Mouse (Mus musculus) brown adipose tissue, adult 24 weeks (tissue): ENCODE measurements at regions not wholly inside any gene's neighbourhood (a gene's known extent, or its start where the extent isn't known, plus 50 kb on each side); places are given as distances from the start of the nearest gene placed in this dataset.

Source experiments
- H3K27ac ChIP-seq: fragments of 200-500 bp; replicated peaks from 2 replicates; pipeline ENCODE4 v1.5.1; 2012; ENCODE audit warnings: low read depth, mild to moderate bottlenecking, low read length
- H3K4me1 ChIP-seq: fragments of 200-500 bp; 2 replicates; pipeline ENCODE4 v1.6.1; 2012; ENCODE audit warnings: low read length, mixed read lengths; ENCODE audit not compliant: control insufficient read depth, insufficient read depth, insufficient read length
- H3K4me3 ChIP-seq: fragments of 200-500 bp; 2 replicates; pipeline ENCODE4 v1.5.1; 2012; ENCODE audit warnings: low read depth, mild to moderate bottlenecking, low read length, moderate library complexity; ENCODE audit not compliant: insufficient read depth

GRCm38 (mm10) chr13:81041646-81042045 is 158.5 kb downstream of the Arrdc3 start:
- Histone ChIP-seq H3K4me3 (no peak overlapping the region), H3K4me1 (no peaks in the 10 kb centered on the region), H3K27ac (no peak overlapping the region)
